Mouse (Mus musculus) macrophage (primary cell): ENCODE measurements around the gene Wnt7a. TPM values are rescaled to one million over a fixed set of nuclear protein-coding genes. Genes with fewer than 3 reads are reported as not detected.

ENCODE experiments used
- H3K27ac ChIP-seq: fragments of 350-480 bp; formaldehyde crosslinking; 2 replicates; pipeline ENCODE4 v1.9.0; 2021
- H3K36me3 ChIP-seq: fragments of 350-480 bp; formaldehyde crosslinking; 2 replicates; pipeline ENCODE4 v1.9.0; 2021; ENCODE audit errors: inconsistent target
- H3K4me3 ChIP-seq: fragments of 350-480 bp; formaldehyde crosslinking; 2 replicates; pipeline ENCODE4 v1.9.0; 2021; ENCODE audit errors: inconsistent target
- H3K79me2 ChIP-seq: fragments of 350-480 bp; formaldehyde crosslinking; 2 replicates; pipeline ENCODE4 v1.9.0; 2021; ENCODE audit errors: inconsistent target
- WGBS: methylation state at CpG from one replicate; pipeline ENCODE4 v1.1.7; 2026; ENCODE audit warnings: inconsistent platforms; ENCODE audit not compliant: missing documents; 5-methylcytosine and 5-hydroxymethylcytosine counted together
- polyA plus RNA-seq: library from polyadenylated mRNA; stranded (reverse); fragments of 250-400 nt; gene quantifications from 3 replicates; pipeline ENCODE4 v1.2.4, GENCODE M21; 2018; ENCODE audit warnings: inconsistent platforms

Wnt7a gene
- polyA plus RNA-seq, 1 experiment from 2014 or later = not detected

GRCm38 (mm10) chr6:91339612-91340246 is 71.4 kb downstream of the Wnt7a start:
- H3K4me3 ChIP-seq = no peak overlapping the region
- H3K36me3 ChIP-seq = no peaks in the 10 kb centered on the region
- H3K27ac ChIP-seq = no peak overlapping the region
- no peaks in the 10 kb centered on the region for H3K79me2 ChIP-seq
- 84% methylated on average over 8 of the region's 8 CpGs for WGBS

GRCm38 (mm10) chr6:91335470-91335869 is 75.7 kb downstream of the Wnt7a start:
- Histone ChIP-seq H3K4me3 (no peak overlapping the region), H3K79me2 (no peaks in the 10 kb centered on the region), H3K27ac (no peak overlapping the region), H3K36me3 (no peaks in the 10 kb centered on the region)
- no CpG with 5 or more reads among the region's 1 CpGs for WGBS

- WGBS = 87% methylated on average over 8 of the region's 8 CpGs
- H3K36me3 ChIP-seq = no peaks in the 10 kb centered on the region
Observed at GRCm38 (mm10) chr6:91331886-91332285, 79.3 kb downstream of the Wnt7a start.

DNA sequence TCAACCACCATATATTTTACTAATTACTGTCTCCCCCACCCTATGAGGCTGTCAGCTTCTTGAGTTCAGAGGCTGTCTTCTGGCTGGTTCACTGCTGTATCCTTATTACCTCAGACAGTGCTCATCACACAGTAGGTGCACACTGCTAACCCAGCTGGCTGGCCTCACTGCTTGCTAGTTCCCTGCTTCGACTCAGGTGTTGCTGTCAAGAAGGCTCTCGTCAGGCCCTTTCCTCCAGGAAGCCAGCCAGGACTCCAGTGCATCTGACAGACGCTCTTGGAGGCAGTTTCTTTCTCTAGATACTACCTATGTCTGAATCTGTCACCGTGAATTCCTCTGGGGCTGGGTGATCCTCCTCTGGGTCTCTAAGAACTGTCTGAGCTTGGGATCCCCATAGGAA is 85.6 kb downstream of the Wnt7a start:
- Histone ChIP-seq H3K4me3 (no peak overlapping the region), H3K36me3 (no peaks in the 10 kb centered on the region), H3K27ac (no peak overlapping the region), H3K79me2 (no peaks in the 10 kb centered on the region)
- 82% methylated on average over 4 of the region's 4 CpGs for WGBS

More at GRCm38 (mm10) chr6:91331886-91332285, 79.3 kb downstream of the Wnt7a start:
- Histone ChIP-seq H3K4me3 (no peak overlapping the region), H3K27ac (no peak overlapping the region), H3K79me2 (no peaks in the 10 kb centered on the region)

- 82% methylated on average over 11 of the region's 11 CpGs for WGBS
Observed at GRCm38 (mm10) chr6:91324752-91325151, 86.4 kb downstream of the Wnt7a start.

GRCm38 (mm10) chr6:91322001-91322772 is 89.0 kb downstream of the Wnt7a start:
- 77% methylated on average over 9 of the region's 9 CpGs for WGBS
- Histone ChIP-seq H3K79me2 (no peaks in the 10 kb centered on the region), H3K4me3 (no peak overlapping the region), H3K27ac (no peak overlapping the region), H3K36me3 (no peaks in the 10 kb centered on the region)

More at GRCm38 (mm10) chr6:91324752-91325151, 86.4 kb downstream of the Wnt7a start:
- no peak overlapping the region for H3K27ac ChIP-seq
- H3K4me3 ChIP-seq = no peak overlapping the region
- H3K36me3 ChIP-seq = no peaks in the 10 kb centered on the region
- H3K79me2 ChIP-seq = no peaks in the 10 kb centered on the region

Other genes with a start within 250 kb of the Wnt7a start
- gene Fbln2, start 198.9 kb downstream of the Wnt7a start, polyA plus RNA-seq = 0.19 to 0.30 TPM in 2 of 3 replicates, not detected in the other
- gene Chchd4, start 62.2 kb upstream of the Wnt7a start, polyA plus RNA-seq = 4.3 to 16.2 TPM (median 6.2 TPM) in 3 replicates
- gene Tmem43, start 62.3 kb upstream of the Wnt7a start, polyA plus RNA-seq = 32.7 to 48.5 TPM (median 46.8 TPM) in 3 replicates
- 10.0 to 14.5 TPM (median 12.6 TPM) in 3 replicates for gene Xpc, start 104.5 kb upstream of the Wnt7a start, polyA plus RNA-seq
- 40.6 to 87.8 TPM (median 85.5 TPM) in 3 replicates for gene Lsm3, start 104.6 kb upstream of the Wnt7a start, polyA plus RNA-seq